Mouse (Mus musculus) megakaryocyte, adult 5-6 weeks (primary cell): ENCODE measurements at regions not wholly inside any gene's neighbourhood (a gene's known extent, or its start where the extent isn't known, plus 50 kb on each side); places are given as distances from the start of the nearest gene placed in this dataset.

Source experiments
- ATAC-seq: 2 replicates; pipeline ENCODE4 v1.8.0; 2016; ENCODE audit warnings: mild to moderate bottlenecking, inconsistent platforms; ENCODE audit not compliant: poor library complexity, severe bottlenecking

- ATAC-seq: no peak
Observed at GRCm38 (mm10) chr17:80827896-80828295, 99.6 kb upstream of the Map4k3 start.

GRCm38 (mm10) chr17:80827361-80827760 lies 99.1 kb upstream of the Map4k3 start:
- no peak for ATAC-seq

- no peak for ATAC-seq
Observed at GRCm38 (mm10) chr17:80825971-80826730, 97.9 kb upstream of the Map4k3 start.

GRCm38 (mm10) chr17:80825518-80825901 lies 97.2 kb upstream of the Map4k3 start:
- ATAC-seq: peak; percentile 15; the same call in 1 of the 2 replicates

GRCm38 (mm10) chr17:80824826-80825517 lies 96.7 kb upstream of the Map4k3 start:
- ATAC-seq: no peak

- no peak for ATAC-seq
Observed at GRCm38 (mm10) chr17:80824261-80824660, 96.0 kb upstream of the Map4k3 start.

GRCm38 (mm10) chr17:80820888-80821287 lies 92.6 kb upstream of the Map4k3 start:
- ATAC-seq: no peak

- ATAC-seq: no peak
Observed at GRCm38 (mm10) chr17:80818477-80819028, 90.3 kb upstream of the Map4k3 start.

- peak; percentile 59 for ATAC-seq
Observed at GRCm38 (mm10) chr17:80815747-80816146, 87.5 kb upstream of the Map4k3 start.

GRCm38 (mm10) chr17:80813194-80813593 lies 84.9 kb upstream of the Map4k3 start:
- no peak for ATAC-seq

- ATAC-seq: no peak
Observed at GRCm38 (mm10) chr17:80809275-80809674, 81.0 kb upstream of the Map4k3 start.

GRCm38 (mm10) chr17:80808069-80808468 lies 79.8 kb upstream of the Map4k3 start:
- ATAC-seq: no peak

GRCm38 (mm10) chr17:80803361-80803915 lies 75.2 kb upstream of the Map4k3 start:
- no peak for ATAC-seq

- no peak for ATAC-seq
Observed at GRCm38 (mm10) chr17:80802622-80803021, 74.3 kb upstream of the Map4k3 start.

- no peak for ATAC-seq
Observed at GRCm38 (mm10) chr17:80801991-80802390, 73.7 kb upstream of the Map4k3 start.

- peak; percentile 62 for ATAC-seq
Observed at GRCm38 (mm10) chr17:80801451-80801983, 73.2 kb upstream of the Map4k3 start.

GRCm38 (mm10) chr17:80800877-80801276 lies 72.6 kb upstream of the Map4k3 start:
- peak; percentile 31 for ATAC-seq

GRCm38 (mm10) chr17:80800454-80800853 lies 72.2 kb upstream of the Map4k3 start:
- no peak for ATAC-seq

GRCm38 (mm10) chr17:80799061-80799460 lies 70.8 kb upstream of the Map4k3 start:
- no peak for ATAC-seq

- ATAC-seq: no peak
Observed at GRCm38 (mm10) chr17:80798281-80798980, 70.1 kb upstream of the Map4k3 start.

GRCm38 (mm10) chr17:80796790-80797189 lies 68.5 kb upstream of the Map4k3 start:
- ATAC-seq: no peak
